Mouse (Mus musculus): ENCODE data around the gene Ube2e2. TPM values are rescaled to one million over a fixed set of nuclear protein-coding genes. Genes with fewer than 3 reads are reported as not detected.

Gene Ube2e2
- polyA plus RNA-seq, 1 experiment, result 3.4 TPM

DNA sequence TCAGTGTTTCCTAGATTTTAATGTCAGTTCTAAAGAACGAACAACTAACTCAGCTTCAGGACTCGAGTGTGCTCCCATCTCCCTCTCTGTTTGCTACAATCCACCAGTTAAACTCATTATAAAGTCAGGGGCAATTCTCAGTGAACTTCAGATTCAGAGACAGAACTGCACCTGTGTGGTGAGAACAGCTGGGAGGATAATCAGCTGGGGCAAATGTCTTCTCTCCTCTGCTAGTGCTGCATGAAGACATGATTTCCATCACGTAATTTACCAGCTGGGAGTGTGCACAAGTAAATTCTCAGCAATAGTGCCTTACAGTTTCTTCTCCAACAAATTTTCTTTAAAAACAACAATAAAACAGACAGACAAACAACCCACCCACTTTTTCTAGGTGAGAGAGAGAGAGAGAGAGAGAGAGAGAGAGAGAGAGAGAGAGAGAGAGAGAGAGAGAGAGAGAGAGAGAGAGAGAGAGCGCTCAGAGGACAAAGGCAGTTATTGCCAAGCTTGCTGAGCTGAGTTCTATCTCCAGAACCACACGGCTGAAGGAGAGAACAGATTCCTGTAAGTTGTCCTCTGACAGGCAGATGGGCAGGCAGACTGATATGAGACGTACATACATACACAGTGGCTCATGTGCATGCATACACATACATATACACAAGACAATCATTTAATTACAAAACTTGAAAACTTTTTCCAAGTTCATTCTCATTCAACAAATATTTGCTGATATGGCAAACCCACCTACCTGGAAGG lies 134.3 kb downstream of the Ube2e2 start:
- no peak overlapping the region for H3K27ac ChIP-seq (ENCODE audit: control insufficient read depth, insufficient read depth, low read depth, low read length, poor library complexity)
- WGBS, result 73% methylated on average over 6 of the region's 6 CpGs
- TF ChIP-seq CTCF (IDR thresholded peaks at IDR 0.05; ENCODE audit: control insufficient read depth, insufficient read depth, low read length), result no peak
- TF ChIP-seq POLR2A (IDR thresholded peaks at IDR 0.05; ENCODE audit: borderline replicate concordance, control insufficient read depth, low read depth, low read length), result no peak
- H3K4me3 ChIP-seq (replicated peaks; ENCODE audit: control insufficient read depth, low read depth, low read length), result no peak overlapping the region
- no peaks in the 10 kb centered on the region for H3K4me1 ChIP-seq (ENCODE audit: control insufficient read depth, insufficient read depth, low read length)

GRCm38 (mm10) chr14:18758595-18759532 lies 135.2 kb downstream of the Ube2e2 start:
- Histone ChIP-seq H3K4me1 (ENCODE audit: control insufficient read depth, insufficient read depth, low read length) (no peaks in the 10 kb centered on the region), H3K4me3 (replicated peaks; ENCODE audit: control insufficient read depth, low read depth, low read length) (no peak overlapping the region), H3K27ac (ENCODE audit: control insufficient read depth, insufficient read depth, low read depth, low read length, poor library complexity) (no peak overlapping the region)
- WGBS, result 85% methylated on average over 2 of the region's 2 CpGs
- TF ChIP-seq CTCF (IDR thresholded peaks at IDR 0.05; ENCODE audit: control insufficient read depth, insufficient read depth, low read length) (no peak), POLR2A (IDR thresholded peaks at IDR 0.05; ENCODE audit: borderline replicate concordance, control insufficient read depth, low read depth, low read length) (no peak)

DNA sequence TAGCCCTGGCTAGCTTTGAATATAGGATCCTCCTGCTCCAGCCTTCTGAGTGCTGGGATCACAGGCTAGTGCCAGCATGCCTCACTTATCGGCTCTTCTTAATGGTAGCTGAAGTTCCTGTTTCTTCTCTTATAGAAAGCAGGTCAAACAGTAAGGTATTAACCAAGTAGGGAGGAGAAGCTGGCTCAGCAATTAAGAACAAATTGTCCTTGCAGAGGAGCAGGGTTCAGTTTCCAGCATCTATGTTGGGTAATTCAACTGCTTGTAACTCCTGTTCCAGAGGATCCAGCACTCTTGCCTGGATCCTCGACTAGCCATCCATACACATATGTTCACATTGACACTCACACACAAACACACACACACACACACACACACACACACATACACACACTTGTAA lies 136.1 kb downstream of the Ube2e2 start:
- 65% methylated on average over 2 of the region's 2 CpGs for WGBS
- Histone ChIP-seq H3K4me3 (replicated peaks; ENCODE audit: control insufficient read depth, low read depth, low read length) (no peak overlapping the region), H3K4me1 (ENCODE audit: control insufficient read depth, insufficient read depth, low read length) (no peaks in the 10 kb centered on the region), H3K27ac (ENCODE audit: control insufficient read depth, insufficient read depth, low read depth, low read length, poor library complexity) (no peak overlapping the region)
- no peak for TF ChIP-seq POLR2A (IDR thresholded peaks at IDR 0.05; ENCODE audit: borderline replicate concordance, control insufficient read depth, low read depth, low read length)
- no peak for TF ChIP-seq CTCF (IDR thresholded peaks at IDR 0.05; ENCODE audit: control insufficient read depth, insufficient read depth, low read length)

GRCm38 (mm10) chr14:18755410-18755809 lies 138.7 kb downstream of the Ube2e2 start:
- Histone ChIP-seq H3K27ac (ENCODE audit: control insufficient read depth, insufficient read depth, low read depth, low read length, poor library complexity) (no peak overlapping the region), H3K4me1 (ENCODE audit: control insufficient read depth, insufficient read depth, low read length) (no peaks in the 10 kb centered on the region), H3K4me3 (replicated peaks; ENCODE audit: control insufficient read depth, low read depth, low read length) (no peak overlapping the region)
- TF ChIP-seq POLR2A (IDR thresholded peaks at IDR 0.05; ENCODE audit: borderline replicate concordance, control insufficient read depth, low read depth, low read length) (no peak), CTCF (IDR thresholded peaks at IDR 0.05; ENCODE audit: control insufficient read depth, insufficient read depth, low read length) (no peak)
- 58% methylated on average over 1 of the region's 1 CpGs for whole genome bisulfite sequencing

DNA sequence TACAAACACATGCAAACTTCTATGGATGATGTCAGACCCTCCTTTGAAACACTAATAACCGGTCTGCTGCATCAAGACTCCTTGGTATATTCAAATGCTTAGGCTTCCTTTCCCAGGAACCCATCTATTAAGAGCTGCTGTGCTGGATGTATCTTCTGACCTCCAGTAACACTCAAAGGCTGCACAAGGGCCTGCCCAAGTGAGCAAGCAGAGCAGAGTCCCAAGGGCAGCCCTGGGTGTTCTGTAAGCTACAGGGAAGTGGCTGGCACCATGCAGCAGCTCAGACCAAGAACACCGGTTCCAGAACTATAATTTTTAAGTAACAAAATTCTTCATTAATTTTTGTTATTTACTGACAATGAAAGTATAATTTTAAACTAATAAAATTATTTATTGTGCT lies 139.5 kb downstream of the Ube2e2 start:
- TF ChIP-seq POLR2A (IDR thresholded peaks at IDR 0.05; ENCODE audit: borderline replicate concordance, control insufficient read depth, low read depth, low read length) (no peak), CTCF (IDR thresholded peaks at IDR 0.05; ENCODE audit: control insufficient read depth, insufficient read depth, low read length) (no peak)
- H3K4me3 ChIP-seq (replicated peaks; ENCODE audit: control insufficient read depth, low read depth, low read length), result no peak overlapping the region
- 84% methylated on average over 2 of the region's 2 CpGs for WGBS
- no peak overlapping the region for H3K27ac ChIP-seq (ENCODE audit: control insufficient read depth, insufficient read depth, low read depth, low read length, poor library complexity)
- no peaks in the 10 kb centered on the region for H3K4me1 ChIP-seq (ENCODE audit: control insufficient read depth, insufficient read depth, low read length)

- no peaks in the 10 kb centered on the region for H3K4me1 ChIP-seq (ENCODE audit: control insufficient read depth, insufficient read depth, low read length)
- H3K27ac ChIP-seq (ENCODE audit: control insufficient read depth, insufficient read depth, low read depth, low read length, poor library complexity), result no peak overlapping the region
- no peak overlapping the region for H3K4me3 ChIP-seq (replicated peaks; ENCODE audit: control insufficient read depth, low read depth, low read length)
- TF ChIP-seq CTCF (IDR thresholded peaks at IDR 0.05; ENCODE audit: control insufficient read depth, insufficient read depth, low read length), result no peak
- no peak for TF ChIP-seq POLR2A (IDR thresholded peaks at IDR 0.05; ENCODE audit: borderline replicate concordance, control insufficient read depth, low read depth, low read length)
- WGBS, result 64% methylated on average over 2 of the region's 2 CpGs
Measured at GRCm38 (mm10) chr14:18754001-18754400, 140.1 kb downstream of the Ube2e2 start.

GRCm38 (mm10) chr14:18731154-18731553 lies 162.9 kb downstream of the Ube2e2 start:
- WGBS, result 29% methylated on average over 4 of the region's 4 CpGs
- no peaks in the 10 kb centered on the region for H3K4me1 ChIP-seq (ENCODE audit: control insufficient read depth, insufficient read depth, low read length)
- TF ChIP-seq POLR2A (IDR thresholded peaks at IDR 0.05; ENCODE audit: borderline replicate concordance, control insufficient read depth, low read depth, low read length) (no peak), CTCF (IDR thresholded peaks at IDR 0.05; ENCODE audit: control insufficient read depth, insufficient read depth, low read length) (no peak)
- H3K27ac ChIP-seq (ENCODE audit: control insufficient read depth, insufficient read depth, low read depth, low read length, poor library complexity), result no peak overlapping the region
- H3K4me3 ChIP-seq (replicated peaks; ENCODE audit: control insufficient read depth, low read depth, low read length), result no peak overlapping the region

Data from bone marrow, adult 2 months (tissue).